Mouse (Mus musculus): ENCODE measurements at regions not wholly inside any gene's neighbourhood (a gene's known extent, or its start where the extent isn't known, plus 50 kb on each side); places are given as distances from the start of the nearest gene placed in this dataset.
A peak's percentile ranks its signal among the peaks of the same experiment; 100 is the strongest.

GRCm38 (mm10) chr19:26439163-26439562 is 165.7 kb upstream of the Smarca2 start:
- Histone ChIP-seq H3K36me3 (no peaks in the 10 kb centered on the region), H3K4me1 (no peaks in the 10 kb centered on the region; the same call in 1 of the 2 replicates), H3K27me3 (no peaks in the 10 kb centered on the region), H3K9ac (no peak overlapping the region), H3K4me3 (no peak overlapping the region), H3K4me2 (no peak overlapping the region), H3K9me3 (no peaks in the 10 kb centered on the region), H3K27ac (no peak overlapping the region)
- no peak for ATAC-seq (ENCODE audit: insufficient number of reproducible peaks, insufficient read depth, low FRiP score, low TSS enrichment, low read depth)
- WGBS = 89% methylated on average over 2 of the region's 2 CpGs

DNA sequence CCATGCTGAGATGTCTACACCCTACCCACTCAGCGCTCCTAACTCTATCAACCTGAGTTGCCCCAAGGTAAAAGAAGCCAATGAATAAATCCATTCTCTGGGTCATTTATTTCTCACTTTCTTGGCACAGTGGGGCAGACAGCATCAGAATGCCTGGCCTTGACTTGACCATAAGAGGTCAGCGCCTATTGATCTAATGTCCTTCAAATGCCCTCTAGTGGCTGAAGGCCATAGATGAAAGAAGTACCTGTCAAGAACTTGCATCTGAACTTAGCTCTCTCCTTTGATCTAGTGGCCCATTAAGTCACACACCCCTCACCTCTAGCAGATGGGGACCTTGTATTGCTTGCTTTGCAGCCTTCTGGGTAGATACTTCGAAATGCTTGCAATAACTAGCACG is 159.5 kb upstream of the Smarca2 start:
- WGBS = 80% methylated on average over 4 of the region's 4 CpGs
- Histone ChIP-seq H3K27me3 (no peaks in the 10 kb centered on the region), H3K4me1 (no peaks in the 10 kb centered on the region), H3K36me3 (no peaks in the 10 kb centered on the region), H3K9ac (no peak overlapping the region), H3K27ac (no peak overlapping the region), H3K4me2 (no peak overlapping the region), H3K4me3 (no peak overlapping the region), H3K9me3 (no peaks in the 10 kb centered on the region)
- ATAC-seq (ENCODE audit: insufficient number of reproducible peaks, insufficient read depth, low FRiP score, low TSS enrichment, low read depth) = no peak

DNA sequence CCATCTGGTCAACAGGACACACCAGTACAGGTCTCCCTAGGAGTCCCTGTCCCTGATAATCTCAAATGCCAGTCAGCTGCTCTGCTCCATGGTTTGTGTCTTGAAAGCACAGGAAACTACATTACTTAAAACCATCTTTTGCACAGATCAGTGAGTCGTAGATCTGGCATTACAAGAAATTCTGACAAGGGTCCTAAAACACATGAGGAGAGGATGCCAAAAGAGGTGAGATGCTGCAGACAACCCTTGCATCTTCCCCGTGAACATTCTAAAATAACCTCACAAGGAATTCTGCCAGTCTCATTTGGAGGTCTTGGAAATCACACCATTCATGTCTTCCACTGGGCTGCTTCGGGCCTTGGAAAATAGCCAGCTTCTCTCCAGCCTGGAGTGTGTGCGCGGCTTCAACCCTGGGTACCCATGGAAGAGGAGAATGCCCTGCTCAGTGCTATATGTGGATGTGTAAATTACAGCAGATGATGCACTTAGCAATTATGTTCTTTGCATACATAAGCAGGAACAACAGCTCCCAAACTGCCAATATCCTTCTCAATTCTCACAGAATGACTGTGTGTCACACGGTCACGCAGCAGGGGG is 157.3 kb upstream of the Smarca2 start:
- 86% methylated on average over 7 of the region's 7 CpGs for WGBS
- no peak for ATAC-seq (ENCODE audit: insufficient number of reproducible peaks, insufficient read depth, low FRiP score, low TSS enrichment, low read depth)

DNA sequence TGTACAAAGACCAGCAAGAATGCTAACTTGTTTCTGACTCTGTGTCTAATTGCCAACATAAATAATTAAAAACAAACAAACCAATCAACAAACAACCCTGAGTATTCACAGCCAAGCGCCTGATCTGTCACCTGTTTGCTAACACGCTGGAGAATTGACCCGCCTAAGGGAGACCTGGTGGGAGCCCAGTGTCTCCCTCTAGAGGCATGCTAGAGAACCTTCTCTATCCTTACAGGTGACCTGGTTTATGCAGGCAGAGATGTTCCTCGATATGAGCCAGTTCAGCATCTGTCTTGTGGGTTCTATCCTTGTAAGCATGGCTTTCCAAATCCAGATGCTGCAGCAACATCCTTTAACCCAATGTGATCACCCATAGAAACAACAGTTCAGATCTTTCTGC is 143.1 kb upstream of the Smarca2 start:
- no peak overlapping the region for H3K4me2 ChIP-seq
- peaks cover under 1% of the 10 kb centered on the region; the same call in 1 of the 2 replicates for H3K4me1 ChIP-seq
- no peak overlapping the region for H3K4me3 ChIP-seq
- no peaks in the 10 kb centered on the region for H3K9me3 ChIP-seq
- H3K27me3 ChIP-seq = no peaks in the 10 kb centered on the region
- no peak overlapping the region for H3K9ac ChIP-seq
- no peak overlapping the region for H3K27ac ChIP-seq
- ATAC-seq (ENCODE audit: insufficient number of reproducible peaks, insufficient read depth, low FRiP score, low TSS enrichment, low read depth) = no peak
- no peaks in the 10 kb centered on the region for H3K36me3 ChIP-seq
- 55% methylated on average over 4 of the region's 4 CpGs for WGBS

More for the DNA sequence above, 157.3 kb upstream of the Smarca2 start:
- Histone ChIP-seq H3K27me3 (no peaks in the 10 kb centered on the region), H3K4me1 (no peaks in the 10 kb centered on the region), H3K36me3 (no peaks in the 10 kb centered on the region), H3K4me3 (no peak overlapping the region), H3K9me3 (no peaks in the 10 kb centered on the region), H3K9ac (no peak overlapping the region), H3K4me2 (no peak overlapping the region), H3K27ac (no peak overlapping the region)

DNA sequence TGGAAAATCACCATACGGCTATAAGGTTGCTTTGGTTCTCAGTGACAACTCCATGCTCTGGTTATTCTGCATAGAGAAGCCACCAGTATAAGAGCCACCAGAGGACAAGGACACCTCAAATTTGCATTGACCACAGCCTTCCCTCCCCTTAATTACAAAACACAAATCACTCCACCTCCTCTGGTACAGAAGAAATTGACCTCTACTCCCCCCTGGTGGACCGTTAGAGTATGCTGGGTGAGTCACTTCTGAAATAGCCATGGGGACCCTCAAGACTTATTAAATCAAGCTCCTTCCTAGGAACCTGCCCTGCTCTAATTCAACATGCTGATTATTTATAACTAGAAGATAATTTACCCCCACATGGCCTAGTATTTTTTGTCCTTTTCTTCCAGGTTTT is 139.6 kb upstream of the Smarca2 start:
- ATAC-seq (ENCODE audit: insufficient number of reproducible peaks, insufficient read depth, low FRiP score, low TSS enrichment, low read depth) = no peak
- no peaks in the 10 kb centered on the region for H3K9me3 ChIP-seq
- peaks cover 3% of the 10 kb centered on the region for H3K27me3 ChIP-seq
- no peak overlapping the region for H3K9ac ChIP-seq
- no peaks in the 10 kb centered on the region for H3K36me3 ChIP-seq
- WGBS = 49% methylated on average over 2 of the region's 2 CpGs
- no peak overlapping the region for H3K27ac ChIP-seq
- no peak overlapping the region for H3K4me3 ChIP-seq
- H3K4me2 ChIP-seq = no peak overlapping the region
- peaks cover 4% of the 10 kb centered on the region; the same call in 1 of the 2 replicates for H3K4me1 ChIP-seq

- H3K9ac ChIP-seq = no peak overlapping the region
- WGBS = 85% methylated on average over 4 of the region's 4 CpGs
- H3K27me3 ChIP-seq = peaks cover 3% of the 10 kb centered on the region
- H3K4me2 ChIP-seq = no peak overlapping the region
- H3K27ac ChIP-seq = no peak overlapping the region
- H3K4me3 ChIP-seq = no peak overlapping the region
- no peaks in the 10 kb centered on the region for H3K9me3 ChIP-seq
- H3K4me1 ChIP-seq = peaks cover 4% of the 10 kb centered on the region; the same call in 1 of the 2 replicates
- ATAC-seq (ENCODE audit: insufficient number of reproducible peaks, insufficient read depth, low FRiP score, low TSS enrichment, low read depth) = no peak
- H3K36me3 ChIP-seq = no peaks in the 10 kb centered on the region
Measured at GRCm38 (mm10) chr19:26466244-26466643, 138.6 kb upstream of the Smarca2 start.

DNA sequence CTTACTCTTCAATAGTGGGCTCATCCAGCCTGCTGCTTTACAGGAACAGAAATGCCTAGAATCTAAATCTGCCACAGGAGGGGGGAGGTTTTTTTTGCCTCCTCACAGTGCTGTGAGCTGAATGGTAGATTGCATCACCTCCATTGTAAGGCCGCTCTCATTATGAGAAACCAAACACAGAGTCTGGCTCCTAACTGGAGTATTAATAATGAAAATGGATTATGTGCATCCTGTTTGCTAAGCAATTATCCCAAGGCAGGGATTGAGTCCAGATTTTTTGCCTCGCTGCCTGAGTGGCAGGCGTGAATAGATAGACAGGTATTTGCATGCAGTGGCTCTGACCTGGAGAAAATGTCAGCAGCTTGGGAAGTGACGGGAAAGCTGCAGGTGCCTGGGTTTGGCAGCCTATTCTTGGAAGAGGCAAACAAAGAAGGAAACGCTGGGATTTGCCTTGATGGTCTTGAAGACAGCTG is 137.6 kb upstream of the Smarca2 start:
- 53% methylated on average over 5 of the region's 5 CpGs for WGBS
- no peak overlapping the region for H3K4me3 ChIP-seq
- H3K9me3 ChIP-seq = no peaks in the 10 kb centered on the region
- no peak overlapping the region for H3K27ac ChIP-seq
- no peaks in the 10 kb centered on the region for H3K36me3 ChIP-seq
- ATAC-seq (ENCODE audit: insufficient number of reproducible peaks, insufficient read depth, low FRiP score, low TSS enrichment, low read depth) = no peak
- H3K9ac ChIP-seq = no peak overlapping the region
- peaks cover 3% of the 10 kb centered on the region for H3K27me3 ChIP-seq
- peaks cover 4% of the 10 kb centered on the region; the same call in 1 of the 2 replicates for H3K4me1 ChIP-seq
- no peak overlapping the region for H3K4me2 ChIP-seq

- Histone ChIP-seq H3K4me1 (peaks cover 20% of the 10 kb centered on the region), H3K4me3 (no peak overlapping the region), H3K36me3 (no peaks in the 10 kb centered on the region), H3K27ac (0 out of 2 replicates have a peak overlapping the region, but pooled peaks have one; percentile 23), H3K4me2 (no peak overlapping the region), H3K27me3 (peaks cover 3% of the 10 kb centered on the region), H3K9me3 (no peaks in the 10 kb centered on the region), H3K9ac (no peak overlapping the region)
- 79% methylated on average over 1 of the region's 1 CpGs for WGBS
- ATAC-seq (ENCODE audit: insufficient number of reproducible peaks, insufficient read depth, low FRiP score, low TSS enrichment, low read depth) = no peak
Measured at GRCm38 (mm10) chr19:26472659-26473058, 132.2 kb upstream of the Smarca2 start.

DNA sequence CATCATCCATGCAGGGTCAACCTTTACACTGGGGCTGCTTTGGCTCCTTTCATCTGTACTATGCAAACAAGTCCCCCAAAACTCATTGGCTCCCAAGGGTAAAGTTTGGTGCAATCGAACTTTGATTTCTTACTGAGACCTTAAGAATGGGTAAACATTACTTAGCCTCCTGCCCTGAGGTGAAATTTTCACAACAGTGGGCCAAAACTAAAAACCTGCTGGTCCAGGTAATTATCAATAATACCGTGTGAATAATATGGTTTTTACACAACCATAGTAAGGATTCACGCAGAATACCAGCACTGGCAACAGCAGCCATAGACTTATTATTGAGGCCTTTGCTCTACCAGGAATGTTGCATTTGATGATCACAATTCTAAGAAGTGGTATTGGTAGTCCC is 131.6 kb upstream of the Smarca2 start:
- no peaks in the 10 kb centered on the region for H3K9me3 ChIP-seq
- no peak overlapping the region for H3K4me2 ChIP-seq
- no peak overlapping the region for H3K9ac ChIP-seq
- H3K4me3 ChIP-seq = no peak overlapping the region
- peaks cover 1% of the 10 kb centered on the region; the same call in 1 of the 2 replicates for H3K27me3 ChIP-seq
- ATAC-seq (ENCODE audit: insufficient number of reproducible peaks, insufficient read depth, low FRiP score, low TSS enrichment, low read depth) = no peak
- no peak overlapping the region for H3K27ac ChIP-seq
- H3K36me3 ChIP-seq = no peaks in the 10 kb centered on the region
- WGBS = 82% methylated on average over 3 of the region's 3 CpGs
- H3K4me1 ChIP-seq = peaks cover 20% of the 10 kb centered on the region

DNA sequence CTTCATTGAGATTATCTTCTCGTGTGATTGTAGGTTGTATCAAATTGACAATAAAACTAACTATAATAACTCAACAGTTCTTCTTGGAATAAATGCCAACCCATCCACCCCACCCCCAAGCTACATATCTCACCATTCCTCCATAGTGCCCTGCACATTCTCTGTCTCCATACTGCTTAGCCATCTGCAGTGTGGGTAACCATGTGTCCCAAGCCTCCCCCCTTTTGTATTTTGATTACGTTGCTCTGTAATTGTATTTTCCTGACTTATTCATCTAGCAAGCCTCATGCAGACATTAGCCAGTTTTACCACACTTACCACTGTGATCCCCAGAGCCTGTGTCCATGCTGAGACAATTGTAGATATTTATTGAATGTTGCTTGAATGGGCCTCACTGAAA is 129.7 kb upstream of the Smarca2 start:
- no peak for ATAC-seq (ENCODE audit: insufficient number of reproducible peaks, insufficient read depth, low FRiP score, low TSS enrichment, low read depth)
- Histone ChIP-seq H3K4me3 (no peak overlapping the region), H3K27ac (peak overlapping the region; percentile 39; the same call in 1 of the 2 replicates), H3K4me1 (peaks cover 20% of the 10 kb centered on the region), H3K36me3 (no peaks in the 10 kb centered on the region), H3K4me2 (no peak overlapping the region), H3K9me3 (no peaks in the 10 kb centered on the region), H3K9ac (no peak overlapping the region), H3K27me3 (no peaks in the 10 kb centered on the region)
- 70% methylated on average over 2 of the region's 2 CpGs for WGBS

- Histone ChIP-seq H3K4me3 (no peak overlapping the region), H3K4me1 (peaks cover 20% of the 10 kb centered on the region), H3K36me3 (no peaks in the 10 kb centered on the region), H3K9ac (no peak overlapping the region), H3K9me3 (no peaks in the 10 kb centered on the region), H3K4me2 (no peak overlapping the region; the same call in 1 of the 2 replicates), H3K27ac (peak overlapping the region; percentile 81), H3K27me3 (no peaks in the 10 kb centered on the region)
- WGBS = 30% methylated on average over 2 of the region's 2 CpGs
- no peak for ATAC-seq (ENCODE audit: insufficient number of reproducible peaks, insufficient read depth, low FRiP score, low TSS enrichment, low read depth)
Measured at GRCm38 (mm10) chr19:26475754-26476153, 129.1 kb upstream of the Smarca2 start.

- 70% methylated on average over 16 of the region's 16 CpGs for WGBS
- no peak for ATAC-seq (ENCODE audit: insufficient number of reproducible peaks, insufficient read depth, low FRiP score, low TSS enrichment, low read depth)
- H3K4me2 ChIP-seq = no peak overlapping the region
- no peak overlapping the region for H3K27ac ChIP-seq
- H3K9me3 ChIP-seq = no peaks in the 10 kb centered on the region
- peaks cover 20% of the 10 kb centered on the region for H3K4me1 ChIP-seq
- no peak overlapping the region for H3K4me3 ChIP-seq
- H3K9ac ChIP-seq = no peak overlapping the region
- H3K36me3 ChIP-seq = no peaks in the 10 kb centered on the region
- H3K27me3 ChIP-seq = no peaks in the 10 kb centered on the region
Measured at GRCm38 (mm10) chr19:26478055-26478737, 126.7 kb upstream of the Smarca2 start.
